Mouse (Mus musculus) embryonic facial prominence, embryonic 14.5 days (tissue): ENCODE data around the gene Naxe. TPM values are rescaled to one million over a fixed set of nuclear protein-coding genes. Genes with fewer than 3 reads are reported as not detected.

Experiments used
- ATAC-seq: fragments of 200-750 bp; cut with Nextera tagmentation; 2 replicates; pipeline ENCODE4 v1.8.0; 2017; ENCODE audit warnings: low read depth, moderate number of reproducible peaks, moderate TSS enrichment
- DNase-seq: peaks from one replicate; pipeline ENCODE4 v3.0.0-alpha.2; 2015; ENCODE audit warnings: low spot score
- H3K27ac ChIP-seq: fragments of 300-500 bp; sonication (generic); replicated peaks from 2 replicates; pipeline ENCODE4 v1.5.1; 2014; ENCODE audit warnings: low read depth, mild to moderate bottlenecking, low read length, moderate library complexity
- H3K27me3 ChIP-seq: fragments of 300-500 bp; sonication (generic); replicated peaks from 2 replicates; pipeline ENCODE4 v1.6.1; 2014; ENCODE audit warnings: low read length; ENCODE audit not compliant: control insufficient read depth, insufficient read depth
- H3K36me3 ChIP-seq: fragments of 300-500 bp; sonication (generic); 2 replicates; pipeline ENCODE4 v1.6.1; 2014; ENCODE audit warnings: low read length, mixed read lengths; ENCODE audit not compliant: control insufficient read depth, insufficient read depth
- H3K4me1 ChIP-seq: fragments of 300-500 bp; sonication (generic); 2 replicates; pipeline ENCODE4 v1.6.1; 2014; ENCODE audit warnings: antibody characterized with exemption, low read length; ENCODE audit not compliant: control insufficient read depth, insufficient read depth
- H3K4me2 ChIP-seq: fragments of 300-500 bp; sonication (generic); 2 replicates; pipeline ENCODE4 v1.6.1; 2014; ENCODE audit warnings: low read depth, mild to moderate bottlenecking, low read length, moderate library complexity, mixed read lengths
- H3K4me3 ChIP-seq: fragments of 300-500 bp; sonication (generic); 2 replicates; pipeline ENCODE4 v1.5.1; 2014; ENCODE audit warnings: low read depth, mild to moderate bottlenecking, low read length
- H3K9ac ChIP-seq: fragments of 300-500 bp; sonication (generic); 2 replicates; pipeline ENCODE4 v1.6.1; 2014; ENCODE audit warnings: low read depth, mild to moderate bottlenecking, low read length, moderate library complexity, mixed read lengths
- H3K9me3 ChIP-seq: fragments of 300-500 bp; sonication (generic); 2 replicates; pipeline ENCODE4 v1.6.1; 2016; ENCODE audit warnings: low read length; ENCODE audit not compliant: control insufficient read depth
- WGBS: fragments of 180-500 bp; shearing (Covaris S2); extraction: QIAGEN DNeasy Blood & Tissue Kit; methylation state at CpG from one replicate; pipeline ENCODE4 v1.1.7; 2014; 5-methylcytosine and 5-hydroxymethylcytosine counted together
- polyA plus RNA-seq: library from polyadenylated mRNA; unstranded; fragments of >200 nt; fragmentation: Nextera tagmentation; extraction: Ambion mirVana; gene quantifications from 2 replicates; pipeline ENCODE4 v1.2.1, GENCODE M21; 2014

Naxe gene
- 179 and 193 TPM in 2 replicates for polyA plus RNA-seq

DNA sequence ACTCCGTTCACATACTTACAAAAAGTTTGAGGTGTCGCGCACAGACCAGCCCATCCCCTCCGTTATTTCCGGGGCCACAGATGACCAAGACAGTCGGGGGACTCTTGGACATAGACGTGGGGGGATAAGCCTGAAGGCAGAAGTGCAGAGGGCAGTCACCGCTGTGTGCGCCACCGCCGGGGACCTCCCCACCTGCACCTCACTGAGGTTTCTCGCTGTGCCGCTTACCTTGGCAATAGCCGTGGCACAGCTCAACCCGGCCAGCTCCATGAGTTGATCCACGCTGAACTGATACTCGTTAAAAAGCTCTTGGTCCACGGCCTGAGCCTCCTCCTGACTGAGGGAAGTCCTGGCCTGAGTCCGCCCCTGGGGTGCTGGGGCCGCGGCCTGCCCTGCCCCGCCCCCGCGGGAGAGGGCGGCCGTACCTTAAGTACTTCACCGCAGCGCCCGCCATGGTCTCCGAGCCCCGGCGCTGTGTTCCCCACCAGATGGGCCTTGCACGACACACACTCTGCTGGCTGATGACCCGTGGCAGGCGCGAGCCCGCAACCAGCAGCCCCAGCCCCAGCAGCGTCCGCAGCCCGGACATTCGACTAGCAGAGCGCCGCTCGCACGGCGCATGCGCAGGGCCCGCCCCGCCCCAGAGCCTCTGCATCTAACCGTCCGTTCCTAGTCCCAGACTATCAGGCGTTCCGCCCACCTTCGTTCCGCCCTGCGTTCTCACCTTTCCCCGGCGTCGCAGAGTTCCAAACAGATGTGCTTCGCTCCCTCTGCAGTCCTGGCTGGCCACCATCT, at the start of gene Naxe:
TSS of gene Naxe (minus strand) at position 594 of the 795 bp plus-strand sequence.
- peaks cover 36% of the 10 kb centered on the region for H3K36me3 ChIP-seq
- peaks cover 5% of the 10 kb centered on the region; the same call in 1 of the 2 replicates for H3K4me1 ChIP-seq
- 0 out of 2 replicates have a peak within 1 kb of the TSS, but pooled peaks have one; percentile 52 for H3K27ac ChIP-seq
- H3K27me3 ChIP-seq = no peaks in the 10 kb centered on the region
- under 1% methylated on average over 32 of the region's 60 CpGs for WGBS
- ATAC-seq (peak; percentile 95), DNase-seq (peak; percentile 95)
- peak within 1 kb of the TSS; percentile 93 for H3K4me2 ChIP-seq
- H3K4me3 ChIP-seq = peak within 1 kb of the TSS; percentile 89
- no peaks in the 10 kb centered on the region for H3K9me3 ChIP-seq
- H3K9ac ChIP-seq = peak within 1 kb of the TSS; percentile 83

DNA sequence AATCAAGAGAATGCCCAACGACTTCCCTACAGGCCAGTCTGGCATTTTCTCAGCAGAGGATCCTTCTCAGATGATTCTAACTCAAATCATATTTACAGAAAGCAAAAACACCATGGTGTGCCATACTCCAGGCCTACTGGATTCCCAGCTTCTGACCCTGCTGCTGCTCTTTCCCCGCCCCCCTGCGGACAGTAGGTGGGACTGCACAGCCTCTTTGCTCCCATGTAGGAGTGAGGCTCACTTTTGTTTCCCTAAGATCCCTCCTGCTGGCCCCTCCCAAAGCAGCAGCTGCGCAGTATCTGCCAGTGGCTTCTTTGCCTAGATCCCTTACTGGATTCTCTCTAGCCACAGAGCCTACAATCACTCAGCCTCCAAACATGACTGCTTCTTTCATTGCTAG, 47.8 kb upstream of the Naxe start:
- peaks cover 83% of the 10 kb centered on the region; the same call in 1 of the 2 replicates for H3K36me3 ChIP-seq
- WGBS = 88% methylated on average over 4 of the region's 4 CpGs
- H3K4me1 ChIP-seq = no peaks in the 10 kb centered on the region
- H3K27me3 ChIP-seq = no peaks in the 10 kb centered on the region
- H3K4me2 ChIP-seq = no peak overlapping the region
- DNase-seq (no peak), ATAC-seq (no peak)
- no peak overlapping the region for H3K4me3 ChIP-seq
- no peak overlapping the region for H3K9ac ChIP-seq
- no peak overlapping the region for H3K27ac ChIP-seq
- no peaks in the 10 kb centered on the region for H3K9me3 ChIP-seq

DNA sequence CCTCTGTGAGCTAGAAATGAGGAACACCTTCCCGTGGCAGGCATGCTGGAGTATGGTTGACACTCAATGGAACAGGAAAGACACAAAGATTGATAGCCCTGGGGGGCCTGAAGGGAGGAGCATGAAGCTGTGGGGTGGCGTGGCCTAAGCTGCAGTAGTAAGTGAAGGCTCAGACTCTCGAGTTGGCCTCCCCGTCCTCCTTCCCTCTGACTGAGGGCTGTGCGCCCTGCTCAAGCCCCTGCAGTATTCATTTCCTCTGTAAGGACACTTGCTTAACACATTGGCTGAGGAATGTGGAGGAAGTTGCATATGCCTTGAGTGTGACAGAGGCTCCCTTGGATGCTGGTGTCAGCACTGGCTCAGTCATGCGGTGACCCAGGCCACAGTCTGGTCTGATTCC, 44.3 kb upstream of the Naxe start:
- Histone ChIP-seq H3K9ac (no peak overlapping the region), H3K4me3 (no peak overlapping the region), H3K9me3 (no peaks in the 10 kb centered on the region), H3K4me1 (no peaks in the 10 kb centered on the region), H3K27ac (0 out of 2 replicates have a peak overlapping the region, but pooled peaks have one; percentile 39), H3K27me3 (no peaks in the 10 kb centered on the region), H3K36me3 (peaks cover 77% of the 10 kb centered on the region), H3K4me2 (no peak overlapping the region)
- DNase-seq = no peak
- no peak for ATAC-seq
- WGBS = 82% methylated on average over 6 of the region's 6 CpGs

DNA sequence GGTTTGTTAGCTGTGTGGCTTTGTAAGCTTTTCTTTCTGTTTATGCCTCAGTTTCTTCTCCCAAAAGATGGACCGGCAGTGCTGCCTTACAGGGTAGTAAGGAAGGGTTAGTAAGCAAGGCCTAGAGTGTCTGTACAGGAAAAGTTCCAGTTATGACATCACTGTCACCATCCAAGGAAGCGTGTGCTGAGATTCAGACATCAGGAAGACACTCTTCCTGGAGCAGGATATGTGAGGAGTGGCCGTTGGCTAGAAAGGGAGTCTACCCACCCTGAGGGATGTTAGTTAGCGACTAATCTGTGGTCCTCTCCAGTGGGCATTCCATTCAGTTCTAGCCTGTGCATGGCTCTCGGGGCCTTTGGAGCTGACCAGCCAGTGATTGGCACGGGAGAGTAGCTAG, 43.9 kb upstream of the Naxe start:
- Histone ChIP-seq H3K27me3 (no peaks in the 10 kb centered on the region), H3K36me3 (peaks cover 75% of the 10 kb centered on the region), H3K4me1 (no peaks in the 10 kb centered on the region), H3K9ac (no peak overlapping the region), H3K4me3 (no peak overlapping the region), H3K4me2 (no peak overlapping the region), H3K9me3 (no peaks in the 10 kb centered on the region), H3K27ac (0 out of 2 replicates have a peak overlapping the region, but pooled peaks have one; percentile 39)
- DNase-seq (no peak), ATAC-seq (no peak)
- WGBS = 84% methylated on average over 6 of the region's 6 CpGs

DNA sequence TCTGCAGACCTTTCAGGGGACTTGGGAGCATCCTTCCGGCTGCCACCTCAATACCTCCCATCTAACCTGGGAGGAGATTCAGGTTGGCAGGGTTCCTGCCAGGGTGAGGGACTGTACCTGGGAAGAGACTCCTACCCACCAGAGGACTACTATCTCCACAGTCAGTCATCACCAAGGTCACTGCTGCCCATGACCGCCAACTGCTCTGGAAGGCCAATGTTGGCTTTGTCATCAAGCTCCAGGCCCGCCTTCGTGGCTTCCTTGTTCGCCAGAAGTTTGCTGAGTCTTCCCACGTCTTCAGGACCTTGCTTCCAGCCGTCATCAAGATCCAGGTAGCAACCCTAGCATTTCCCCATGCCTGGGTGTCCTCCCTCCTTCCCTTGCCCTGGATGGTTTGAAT, 43.4 kb upstream of the Naxe start:
- Histone ChIP-seq H3K4me2 (no peak overlapping the region), H3K4me3 (no peak overlapping the region), H3K9ac (no peak overlapping the region), H3K36me3 (peaks cover 78% of the 10 kb centered on the region), H3K27me3 (no peaks in the 10 kb centered on the region), H3K4me1 (no peaks in the 10 kb centered on the region), H3K9me3 (no peaks in the 10 kb centered on the region), H3K27ac (no peak overlapping the region)
- DNase-seq (no peak), ATAC-seq (no peak)
- 91% methylated on average over 7 of the region's 7 CpGs for WGBS

DNA sequence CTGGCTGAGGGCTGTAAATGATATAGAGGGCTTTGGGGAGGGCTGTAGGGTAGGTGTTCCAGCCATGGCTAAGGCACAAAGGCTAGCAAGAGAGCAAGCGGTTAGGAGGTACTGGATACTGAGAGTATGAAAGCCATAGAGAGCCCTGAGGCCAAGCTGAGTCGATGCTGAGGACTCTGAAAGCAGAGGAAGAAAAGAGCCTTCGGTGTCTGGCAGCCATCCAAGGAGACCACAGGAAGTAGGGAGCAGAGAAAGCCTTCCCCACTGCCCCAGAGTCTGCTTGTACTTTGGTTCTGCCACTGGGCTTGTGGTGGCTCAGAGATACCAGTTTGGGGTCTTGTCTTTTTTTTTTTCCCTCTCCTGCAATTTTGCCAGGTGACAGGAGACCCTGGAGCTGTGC, 42.0 kb upstream of the Naxe start:
- H3K9me3 ChIP-seq = no peaks in the 10 kb centered on the region
- H3K9ac ChIP-seq = no peak overlapping the region
- H3K4me2 ChIP-seq = no peak overlapping the region
- peaks cover 74% of the 10 kb centered on the region for H3K36me3 ChIP-seq
- H3K27me3 ChIP-seq = no peaks in the 10 kb centered on the region
- H3K4me3 ChIP-seq = no peak overlapping the region
- no peaks in the 10 kb centered on the region for H3K4me1 ChIP-seq
- H3K27ac ChIP-seq = no peak overlapping the region
- DNase-seq (peak; percentile 10), ATAC-seq (no peak)
- WGBS = 77% methylated on average over 3 of the region's 3 CpGs

DNA sequence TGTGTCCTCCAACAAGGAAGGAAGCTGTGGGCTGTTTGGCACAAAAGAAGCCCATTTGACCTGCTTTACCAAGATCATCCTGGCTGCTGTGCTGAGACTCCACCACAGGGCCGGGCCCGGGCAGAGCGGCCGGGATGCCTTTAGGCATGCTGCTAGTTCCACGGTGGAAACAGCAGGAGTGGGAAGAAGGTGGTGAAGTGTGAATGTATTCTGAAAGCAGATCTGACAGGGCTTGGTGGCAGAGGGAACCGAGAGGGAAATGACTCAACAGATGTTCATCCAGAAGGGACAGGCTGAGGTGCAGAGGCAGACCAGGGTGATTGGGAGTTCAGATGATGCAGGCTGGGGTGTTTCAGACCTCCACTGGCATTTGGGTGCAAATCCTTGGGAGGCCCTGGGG, 39.4 kb upstream of the Naxe start:
- Histone ChIP-seq H3K27me3 (no peaks in the 10 kb centered on the region), H3K4me1 (no peaks in the 10 kb centered on the region), H3K9me3 (no peaks in the 10 kb centered on the region), H3K27ac (no peak overlapping the region), H3K9ac (no peak overlapping the region), H3K36me3 (peaks cover 73% of the 10 kb centered on the region), H3K4me3 (no peak overlapping the region), H3K4me2 (no peak overlapping the region)
- ATAC-seq (no peak), DNase-seq (no peak)
- 83% methylated on average over 6 of the region's 6 CpGs for WGBS

DNA sequence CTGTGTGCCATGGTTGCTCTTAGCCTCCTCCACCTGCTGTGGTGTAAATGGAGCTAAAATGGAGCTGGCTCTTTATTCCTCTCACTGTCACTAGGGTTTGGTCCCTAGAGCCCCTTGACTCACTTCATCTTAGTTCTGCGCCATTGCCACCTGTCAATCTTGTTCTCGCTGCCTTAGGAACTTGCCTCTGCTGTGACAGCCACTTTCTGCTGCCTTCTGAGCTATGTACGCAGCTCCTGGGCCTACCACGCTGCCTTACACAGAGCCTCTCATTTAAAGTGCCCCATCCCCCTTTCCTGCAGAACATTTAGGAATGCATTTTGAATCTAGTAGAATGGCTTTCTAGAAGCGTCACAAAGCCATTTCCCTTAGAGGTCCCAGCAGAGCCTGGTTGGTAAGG, 35.8 kb upstream of the Naxe start:
- DNase-seq (no peak), ATAC-seq (no peak)
- Histone ChIP-seq H3K27ac (no peak overlapping the region), H3K4me1 (no peaks in the 10 kb centered on the region), H3K9me3 (no peaks in the 10 kb centered on the region), H3K27me3 (no peaks in the 10 kb centered on the region), H3K9ac (no peak overlapping the region), H3K4me3 (no peak overlapping the region), H3K4me2 (no peak overlapping the region), H3K36me3 (peaks cover 84% of the 10 kb centered on the region)
- 80% methylated on average over 5 of the region's 5 CpGs for WGBS

DNA sequence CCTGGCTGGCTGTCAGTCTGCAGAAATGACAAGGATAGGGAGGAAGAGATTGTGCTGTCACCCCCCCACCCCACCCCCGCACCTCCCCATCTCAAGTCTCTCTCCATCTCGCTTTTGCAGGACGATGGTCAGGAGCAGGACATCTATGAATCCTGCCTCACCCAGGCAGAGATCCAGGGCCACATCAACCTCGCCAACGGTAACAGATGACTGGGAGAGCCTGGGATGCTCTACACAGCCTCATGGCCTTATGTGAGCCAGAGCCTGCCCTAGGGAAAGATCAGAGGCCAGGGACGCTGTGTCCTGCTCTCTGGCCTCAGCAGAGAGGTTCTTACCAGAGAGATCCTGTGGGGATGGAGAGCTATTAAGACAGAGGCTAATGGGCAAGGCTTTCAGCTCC, 32.3 kb upstream of the Naxe start:
- Histone ChIP-seq H3K36me3 (peaks cover 79% of the 10 kb centered on the region), H3K4me1 (no peaks in the 10 kb centered on the region), H3K27ac (no peak overlapping the region), H3K4me2 (no peak overlapping the region), H3K27me3 (no peaks in the 10 kb centered on the region), H3K9ac (no peak overlapping the region), H3K4me3 (no peak overlapping the region), H3K9me3 (no peaks in the 10 kb centered on the region)
- WGBS = 88% methylated on average over 6 of the region's 6 CpGs
- DNase-seq = no peak
- ATAC-seq = no peak
